Mouse (Mus musculus): ENCODE data around the gene Eps8l3. TPM values are rescaled to one million over a fixed set of nuclear protein-coding genes. Genes with fewer than 3 reads are reported as not detected.
"Not testable (repeated sequence)": the region's sequence is repeated elsewhere in the genome, so short reads cannot be mapped to it uniquely, and the experiment has no call there.

Eps8l3 gene
- polyA plus RNA-seq, 2 experiments, result 0.02 TPM; not detected in 1

DNA sequence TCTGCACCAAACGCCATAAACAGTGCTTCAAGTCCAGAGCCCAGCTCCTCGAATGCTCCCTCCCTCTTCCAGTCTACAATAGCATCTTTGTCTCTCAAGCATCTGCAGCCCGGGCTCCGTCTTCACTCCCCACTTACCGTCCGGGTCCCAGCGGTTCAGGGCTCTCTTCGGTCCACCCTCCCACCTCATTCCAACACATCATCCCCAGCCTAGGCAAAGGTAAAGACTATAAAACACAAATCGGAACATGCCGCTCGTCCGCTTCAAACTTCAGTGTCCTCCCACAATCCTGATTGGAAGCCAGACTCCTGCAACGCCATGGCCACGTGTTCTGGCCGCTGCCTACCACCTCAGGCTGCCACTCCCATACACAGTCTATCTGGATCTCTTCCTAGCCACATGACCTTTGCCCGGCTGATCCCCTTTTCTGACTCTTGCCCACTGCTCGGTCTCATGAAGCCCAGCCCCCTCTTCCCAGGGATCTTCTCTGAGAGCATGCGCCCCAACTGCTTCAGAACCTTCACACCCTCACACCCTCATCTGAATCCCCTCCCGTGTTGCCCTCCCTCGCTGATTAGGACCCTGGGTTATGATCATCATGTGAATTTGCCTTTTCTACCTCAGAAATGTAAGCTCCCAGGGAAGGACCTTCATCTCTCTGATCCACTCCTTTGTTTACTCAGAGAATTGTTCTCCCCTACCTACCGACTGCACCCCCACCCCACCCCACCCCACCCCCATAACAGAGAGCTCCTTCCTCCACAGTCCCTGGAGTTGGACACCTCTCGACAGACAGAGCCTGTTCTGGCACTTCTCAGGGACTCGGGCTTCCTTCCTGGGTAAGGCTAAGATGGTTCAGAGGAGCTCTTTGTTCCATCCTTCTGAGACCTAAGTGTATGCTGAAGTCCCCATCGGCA is 3.4 kb upstream of the Eps8l3 start:
- Histone ChIP-seq H3K4me3 (ENCODE audit: insufficient read depth in 1 of 2, low read depth in 2 of 2, low read length in 2 of 2) (no peak overlapping the region), H3K27me3 (ENCODE audit: control insufficient read depth, insufficient read depth, low read length) (no peaks in the 10 kb centered on the region), H3K4me1 (replicated peaks; ENCODE audit: control insufficient read depth in 2 of 2, insufficient read depth in 2 of 2, low read length in 1 of 2) (peaks cover 0 to 4% of the 10 kb centered on the region in 2 experiments; a peak in 1 of 4 replicates), H3K4me2 (ENCODE audit: low read depth) (no peak overlapping the region), H3K27ac (no peak overlapping the region), H3K9me3 (ENCODE audit: control insufficient read depth, low read length) (no peaks in the 10 kb centered on the region), H3K36me3 (replicated peaks; ENCODE audit: control insufficient read depth, insufficient read depth, low read depth) (no peaks in the 10 kb centered on the region), H3K9ac (replicated peaks) (no peak overlapping the region)
- ATAC-seq (ENCODE audit: insufficient read depth) (no peak), DNase-seq (ENCODE audit: low read depth in 3 of 3, low spot score in 3 of 3) (no peak)
- no peak for TF ChIP-seq EP300 (IDR thresholded peaks at IDR 0.05; ENCODE audit: low read depth)
- WGBS (ENCODE audit: insufficient replicate concordance), result 67% methylated on average over 24 of the region's 24 CpGs

DNA sequence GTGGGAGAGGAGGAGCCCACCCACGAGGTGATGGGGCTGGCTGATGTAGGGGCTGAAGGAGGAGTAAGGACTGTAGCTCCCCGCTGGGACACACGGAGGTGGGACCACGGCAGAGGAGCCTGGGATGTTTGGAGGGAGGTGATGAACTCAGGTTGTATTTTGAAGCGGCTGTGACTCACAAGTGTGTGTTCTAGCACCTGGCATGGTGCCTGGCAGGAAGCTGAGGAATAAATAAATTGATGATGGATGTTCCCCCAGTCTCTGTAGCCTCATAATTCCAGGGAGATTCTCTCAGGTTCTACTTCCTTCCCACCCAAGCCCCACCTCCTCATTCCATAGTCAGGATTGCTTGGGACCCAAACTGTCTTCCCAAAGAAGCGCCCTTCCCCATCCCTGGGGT is 1.8 kb upstream of the Eps8l3 start:
- H3K36me3 ChIP-seq (replicated peaks; ENCODE audit: control insufficient read depth, insufficient read depth, low read depth), result no peaks in the 10 kb centered on the region
- no peak overlapping the region for H3K4me2 ChIP-seq (ENCODE audit: low read depth)
- 51% methylated on average over 6 of the region's 6 CpGs for WGBS (ENCODE audit: insufficient replicate concordance)
- H3K9ac ChIP-seq (replicated peaks), result no peak overlapping the region
- TF ChIP-seq CTCF (IDR thresholded peaks at IDR 0.05; ENCODE audit: low read depth), result no peak
- TF ChIP-seq EP300 (IDR thresholded peaks at IDR 0.05; ENCODE audit: low read depth), result no peak
- H3K9me3 ChIP-seq (ENCODE audit: control insufficient read depth, low read length), result no peaks in the 10 kb centered on the region
- DNase-seq (ENCODE audit: low read depth in 3 of 3, low spot score in 3 of 3), result no peak
- no peak overlapping the region for H3K4me3 ChIP-seq (ENCODE audit: insufficient read depth in 1 of 2, low read depth in 2 of 2, low read length in 2 of 2)
- ATAC-seq (ENCODE audit: insufficient read depth), result no peak
- no peak overlapping the region for H3K27ac ChIP-seq
- H3K27me3 ChIP-seq (ENCODE audit: control insufficient read depth, insufficient read depth, low read length), result no peaks in the 10 kb centered on the region
- H3K4me1 ChIP-seq (replicated peaks; ENCODE audit: control insufficient read depth in 2 of 2, insufficient read depth in 2 of 2, low read length in 1 of 2), result peaks cover 0 to 4% of the 10 kb centered on the region in 2 experiments; a peak in 1 of 4 replicates

DNA sequence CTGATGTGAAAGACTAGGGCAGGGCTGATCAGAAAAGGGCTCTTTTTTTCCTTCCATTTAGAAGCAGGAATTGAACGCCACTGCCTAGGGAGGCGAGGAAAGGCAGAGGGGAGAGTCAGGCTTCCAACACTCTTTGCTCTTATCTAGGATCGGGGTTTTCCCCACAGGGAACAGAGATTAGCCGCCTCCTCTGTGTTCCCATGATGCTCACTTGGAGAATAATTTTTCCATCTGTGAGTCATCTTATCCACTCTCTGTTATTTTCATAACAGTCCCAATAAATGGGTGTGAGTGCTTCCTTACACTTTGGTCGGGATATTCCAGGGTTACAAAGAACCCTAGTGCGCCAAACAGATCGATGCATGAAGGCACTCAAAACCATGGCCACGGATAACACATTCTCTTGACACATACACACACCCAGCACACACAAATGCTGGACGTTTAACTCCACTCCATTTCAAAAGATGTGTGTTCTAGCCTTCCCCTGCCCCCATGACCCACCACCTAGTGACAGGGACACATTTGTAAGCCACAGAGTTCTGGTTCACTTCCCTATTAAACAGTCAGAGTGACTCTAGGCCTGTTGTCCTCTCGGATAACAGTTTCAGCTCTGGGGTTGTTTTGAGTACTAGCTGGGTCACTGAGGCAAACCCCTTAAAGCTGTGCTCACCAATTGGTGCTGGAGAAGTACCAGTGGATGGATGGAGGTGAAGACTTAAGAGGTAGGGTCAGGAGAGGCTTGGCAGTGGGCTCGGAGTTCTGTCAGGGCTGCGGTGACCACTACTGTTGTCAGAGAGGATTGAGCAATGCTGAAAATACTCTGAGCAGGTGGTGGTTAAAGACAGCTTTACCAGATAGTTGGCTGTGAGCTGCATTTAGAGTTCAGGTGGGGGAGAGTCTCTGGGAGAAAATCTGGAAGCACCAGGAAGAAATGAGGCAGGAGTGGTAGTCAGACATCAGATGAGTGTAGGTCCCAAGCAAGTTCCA is 1.0 kb downstream of the Eps8l3 start:
- H3K4me1 ChIP-seq (replicated peaks; ENCODE audit: control insufficient read depth in 2 of 2, insufficient read depth in 2 of 2, low read length in 1 of 2), result peaks cover 0 to 4% of the 10 kb centered on the region in 2 experiments; a peak in 1 of 4 replicates
- no peak overlapping the region for H3K9ac ChIP-seq (replicated peaks)
- DNase-seq (ENCODE audit: low read depth in 3 of 3, low spot score in 3 of 3) (no peak), ATAC-seq (ENCODE audit: insufficient read depth) (no peak)
- H3K4me3 ChIP-seq (ENCODE audit: insufficient read depth in 1 of 2, low read depth in 2 of 2, low read length in 2 of 2), result no peak overlapping the region
- TF ChIP-seq CTCF (IDR thresholded peaks at IDR 0.05; ENCODE audit: low read depth) (no peak), EP300 (IDR thresholded peaks at IDR 0.05; ENCODE audit: low read depth) (no peak)
- H3K9me3 ChIP-seq (ENCODE audit: control insufficient read depth, low read length), result no peaks in the 10 kb centered on the region
- no peak overlapping the region for H3K4me2 ChIP-seq (ENCODE audit: low read depth)
- no peak overlapping the region for H3K27ac ChIP-seq
- 50% methylated on average over 12 of the region's 12 CpGs for WGBS (ENCODE audit: insufficient replicate concordance)
- H3K36me3 ChIP-seq (replicated peaks; ENCODE audit: control insufficient read depth, insufficient read depth, low read depth), result no peaks in the 10 kb centered on the region
- H3K27me3 ChIP-seq (ENCODE audit: control insufficient read depth, insufficient read depth, low read length), result no peaks in the 10 kb centered on the region

DNA sequence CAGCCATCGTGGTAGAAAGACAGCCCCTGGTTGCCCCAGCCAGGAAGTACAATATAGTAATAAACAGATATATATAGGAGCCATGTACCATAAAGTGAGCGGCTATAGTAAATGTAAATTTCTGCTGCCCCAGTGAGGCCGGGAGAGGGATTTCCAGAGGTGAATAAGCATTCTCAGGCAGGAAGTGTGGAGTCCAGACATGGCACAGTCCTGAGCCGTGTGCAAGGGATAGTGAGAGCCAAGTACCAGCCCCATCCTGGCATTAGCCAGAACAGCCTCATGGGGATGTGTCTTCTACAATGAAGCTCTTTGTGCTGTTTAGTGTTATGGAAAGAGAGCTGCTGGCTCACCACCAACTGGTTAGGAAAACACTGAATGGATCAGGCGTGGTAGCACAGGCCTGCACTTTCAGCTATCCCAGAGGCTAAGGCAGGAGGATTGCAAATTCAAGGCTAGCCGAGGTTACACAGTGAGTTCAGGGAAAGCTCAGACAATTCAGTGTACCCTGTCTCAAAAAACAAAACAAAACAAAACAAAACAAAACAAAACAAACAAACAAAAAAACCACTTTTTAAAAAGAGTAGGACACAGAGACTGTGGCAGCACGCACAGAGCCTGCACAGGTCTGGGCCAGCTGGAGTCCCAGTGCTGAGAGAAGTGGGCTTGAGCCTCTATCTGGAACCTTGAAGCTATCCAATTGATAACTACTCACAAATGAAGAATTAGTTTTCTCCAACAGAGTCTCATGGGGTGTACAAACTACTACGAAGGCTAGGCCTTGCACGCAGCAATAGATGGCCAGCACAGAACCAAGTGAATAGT is 10.9 kb downstream of the Eps8l3 start:
- 70% methylated on average over 9 of the region's 9 CpGs for WGBS (ENCODE audit: insufficient replicate concordance)

DNA sequence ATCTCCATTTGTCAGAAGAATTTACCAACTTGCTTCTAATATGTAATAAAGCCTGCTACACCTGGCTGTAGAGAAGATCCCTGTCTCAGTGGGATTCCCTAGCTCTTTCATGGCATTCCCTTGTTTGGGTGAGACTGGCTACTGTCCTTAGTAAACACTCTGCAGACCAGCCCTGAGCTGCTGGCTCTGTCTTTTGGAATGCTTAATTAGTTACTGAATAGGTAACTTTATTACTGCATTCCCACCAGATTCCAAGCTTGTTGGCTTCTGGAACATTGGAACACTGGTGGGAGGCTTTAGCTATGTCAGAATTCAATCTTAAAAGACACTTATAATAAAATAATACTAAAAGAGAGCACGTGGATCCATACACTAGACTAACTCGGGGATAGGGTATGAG is 12.2 kb downstream of the Eps8l3 start:
- DNase-seq (ENCODE audit: low read depth in 3 of 3, low spot score in 3 of 3); H3K4me2 ChIP-seq (ENCODE audit: low read depth); H3K27ac ChIP-seq; H3K27me3 ChIP-seq (ENCODE audit: control insufficient read depth, insufficient read depth, low read length); H3K9ac ChIP-seq (replicated peaks); ATAC-seq (ENCODE audit: insufficient read depth); H3K4me1 ChIP-seq (replicated peaks; ENCODE audit: control insufficient read depth in 2 of 2, insufficient read depth in 2 of 2, low read length in 1 of 2); H3K4me3 ChIP-seq (ENCODE audit: insufficient read depth in 1 of 2, low read depth in 2 of 2, low read length in 2 of 2); H3K36me3 ChIP-seq (replicated peaks; ENCODE audit: control insufficient read depth, insufficient read depth, low read depth); H3K9me3 ChIP-seq (ENCODE audit: control insufficient read depth, low read length): not testable (repeated sequence)
- WGBS (ENCODE audit: insufficient replicate concordance), result 72% methylated on average over 2 of the region's 2 CpGs

More for the DNA sequence above, 10.9 kb downstream of the Eps8l3 start:
- Histone ChIP-seq H3K36me3 (replicated peaks; ENCODE audit: control insufficient read depth, insufficient read depth, low read depth) (no peaks in the 10 kb centered on the region; the same call in 1 of the 2 replicates), H3K27ac (no peak overlapping the region), H3K9me3 (ENCODE audit: control insufficient read depth, low read length) (no peaks in the 10 kb centered on the region), H3K9ac (replicated peaks) (no peak overlapping the region), H3K27me3 (ENCODE audit: control insufficient read depth, insufficient read depth, low read length) (no peaks in the 10 kb centered on the region), H3K4me1 (replicated peaks; ENCODE audit: control insufficient read depth in 2 of 2, insufficient read depth in 2 of 2, low read length in 1 of 2) (no peaks in the 10 kb centered on the region), H3K4me2 (ENCODE audit: low read depth) (no peak overlapping the region), H3K4me3 (ENCODE audit: insufficient read depth in 1 of 2, low read depth in 2 of 2, low read length in 2 of 2) (no peak overlapping the region)
- no peak for TF ChIP-seq EP300 (IDR thresholded peaks at IDR 0.05; ENCODE audit: low read depth)
- no peak for TF ChIP-seq CTCF (IDR thresholded peaks at IDR 0.05; ENCODE audit: low read depth)
- DNase-seq (ENCODE audit: low read depth in 3 of 3, low spot score in 3 of 3), result no peak
- no peak for ATAC-seq (ENCODE audit: insufficient read depth)
